Mouse (Mus musculus) left cerebral cortex, postnatal 14 days (tissue): ENCODE data around the gene Foxa1. TPM values are rescaled to one million over a fixed set of nuclear protein-coding genes. Genes with fewer than 3 reads are reported as not detected.

ENCODE experiments used
- DNase-seq, 2 experiments: peaks; one replicate each; pipeline ENCODE4 v3.0.0; 2021 to 2022; ENCODE audit warnings: low spot score in 2 of 2, mixed read lengths in 1 of 2
- intact Hi-C: fragments of 180-260 bp; cut with DNase I; formaldehyde crosslinking; loops from one replicate; pipeline ENCODE4 v1.15.1; 2025
- total RNA-seq, 2 experiments: library from RNA; stranded (reverse); gene quantifications; 2 replicates each; pipeline ENCODE4 v1.2.3; 2021

Gene Foxa1
- total RNA-seq, 2 experiments from 2014 or later, result not detected

GRCm38 (mm10) chr12:57542746-57543626 is 3.7 kb downstream of the Foxa1 start:
- no peak for DNase-seq
- intact Hi-C loops, result loop anchor here (5.0 to 10.0 kb wide), 5 partner anchors 261 to 1088 kb away; partner anchors contain the start of gene Nkx2-9

GRCm38 (mm10) chr12:57541931-57542745 is 4.6 kb downstream of the Foxa1 start:
- intact Hi-C loops, result loop anchor here (5.0 to 10.0 kb wide), 5 partner anchors 260 to 1087 kb away; partner anchors contain the start of gene Nkx2-9
- DNase-seq, result no peak

- intact Hi-C loops, result loop anchor here (5.0 to 10.0 kb wide), 5 partner anchors 259 to 1086 kb away; partner anchors contain the start of gene Nkx2-9
- DNase-seq, result no peak
Observed at GRCm38 (mm10) chr12:57541118-57541517, 5.6 kb downstream of the Foxa1 start.

GRCm38 (mm10) chr12:57539551-57539985 is 7.1 kb downstream of the Foxa1 start:
- no peak for DNase-seq
- intact Hi-C loops, result loop anchor here (5.0 kb wide), 1 partner anchor 852 kb away; no protein-coding TSS in a partner anchor

DNA sequence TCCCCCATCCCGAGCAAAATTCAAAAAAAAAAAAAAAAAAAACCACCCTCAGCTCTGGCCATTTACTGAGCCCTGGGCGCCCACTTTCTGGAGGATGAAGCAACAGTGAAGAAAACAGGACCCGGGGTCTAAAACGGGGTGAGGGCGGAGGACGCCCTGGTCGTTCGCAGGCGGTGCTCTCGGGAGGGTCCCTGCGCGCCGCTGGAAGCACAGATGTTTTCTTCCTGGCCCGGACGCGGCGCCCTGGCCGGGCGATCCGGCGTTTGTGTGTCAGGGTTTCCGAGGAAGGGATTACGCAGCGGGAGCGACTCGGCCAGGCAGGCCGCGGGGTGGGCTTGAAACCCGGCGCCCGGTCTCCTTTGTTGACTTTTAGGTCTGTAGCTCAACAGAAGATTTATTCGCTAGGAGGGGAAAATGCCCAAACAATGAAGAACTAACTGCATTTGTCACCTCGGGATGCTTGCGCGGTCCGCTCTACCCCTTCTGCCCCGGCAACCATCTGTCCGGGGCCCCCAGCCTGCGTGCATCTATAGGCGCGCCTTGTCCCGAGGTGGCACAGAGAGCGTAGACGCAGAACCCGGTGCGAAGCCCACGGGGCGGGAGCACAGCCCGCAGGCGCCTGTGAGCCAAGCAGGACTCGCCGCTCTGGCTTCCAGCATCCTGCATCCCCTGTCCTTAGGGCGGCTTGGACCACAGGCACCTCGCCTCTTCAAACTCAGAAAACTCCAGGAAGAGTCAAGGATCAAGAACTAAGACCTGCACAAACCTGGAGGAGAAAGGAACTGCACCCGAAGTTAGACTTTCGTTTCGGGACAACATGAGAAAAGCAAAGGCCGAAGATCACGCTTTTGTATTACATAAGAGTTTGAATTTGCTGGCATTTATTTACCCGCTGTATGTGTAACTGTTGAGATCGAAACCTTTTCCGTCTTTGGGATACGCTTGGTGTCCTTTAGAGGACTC is 7.8 kb downstream of the Foxa1 start:
- no peak for DNase-seq
- intact Hi-C loops, result loop anchor here (5.0 kb wide), 1 partner anchor 852 kb away; no protein-coding TSS in a partner anchor

DNA sequence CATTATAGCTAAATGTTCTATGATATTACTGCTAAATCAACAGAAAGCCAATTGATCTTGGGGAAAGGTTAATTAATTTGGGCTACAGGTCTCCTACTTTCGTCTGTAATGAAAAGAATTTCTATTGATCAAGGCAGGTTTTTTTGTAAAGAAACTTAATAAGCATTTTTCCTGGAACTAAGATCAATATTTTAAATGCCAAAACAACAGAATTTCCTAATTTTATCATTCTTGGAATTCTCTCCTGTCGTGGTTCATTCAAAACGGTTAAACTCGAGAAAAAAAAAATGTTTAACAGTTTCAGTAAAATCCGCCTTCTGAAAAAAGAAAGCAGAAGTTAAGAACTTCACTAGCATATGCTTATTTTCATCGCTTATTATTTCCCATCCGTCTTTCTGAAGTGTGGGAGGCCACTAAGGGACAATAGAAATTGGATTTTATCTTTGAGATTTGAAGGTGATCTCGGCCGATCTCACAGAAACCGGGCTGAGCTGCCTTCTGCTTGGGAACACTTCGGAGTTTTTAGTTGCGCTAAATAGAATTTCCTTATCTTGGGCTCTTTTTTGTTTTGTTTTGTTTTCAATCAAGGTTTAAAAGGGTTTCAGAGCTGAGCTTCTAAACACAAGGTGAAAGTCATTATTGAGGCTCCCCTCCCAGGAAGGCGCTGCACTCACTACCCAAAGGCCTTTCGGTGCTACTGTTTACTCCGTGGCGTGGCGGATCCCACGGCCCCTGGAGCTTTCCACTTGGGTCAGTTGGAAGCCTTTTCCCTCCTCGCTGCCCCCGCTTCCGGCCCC is 8.7 kb downstream of the Foxa1 start:
- intact Hi-C loops, result loop anchor here (5.0 kb wide), 1 partner anchor 851 kb away; no protein-coding TSS in a partner anchor

GRCm38 (mm10) chr12:57536909-57537670 is 9.6 kb downstream of the Foxa1 start:
- DNase-seq, result no peak
- intact Hi-C loops, result loop anchor here (5.0 kb wide), 1 partner anchor 850 kb away; no protein-coding TSS in a partner anchor

More for the DNA sequence above, 8.7 kb downstream of the Foxa1 start:
- no peak for DNase-seq

DNA sequence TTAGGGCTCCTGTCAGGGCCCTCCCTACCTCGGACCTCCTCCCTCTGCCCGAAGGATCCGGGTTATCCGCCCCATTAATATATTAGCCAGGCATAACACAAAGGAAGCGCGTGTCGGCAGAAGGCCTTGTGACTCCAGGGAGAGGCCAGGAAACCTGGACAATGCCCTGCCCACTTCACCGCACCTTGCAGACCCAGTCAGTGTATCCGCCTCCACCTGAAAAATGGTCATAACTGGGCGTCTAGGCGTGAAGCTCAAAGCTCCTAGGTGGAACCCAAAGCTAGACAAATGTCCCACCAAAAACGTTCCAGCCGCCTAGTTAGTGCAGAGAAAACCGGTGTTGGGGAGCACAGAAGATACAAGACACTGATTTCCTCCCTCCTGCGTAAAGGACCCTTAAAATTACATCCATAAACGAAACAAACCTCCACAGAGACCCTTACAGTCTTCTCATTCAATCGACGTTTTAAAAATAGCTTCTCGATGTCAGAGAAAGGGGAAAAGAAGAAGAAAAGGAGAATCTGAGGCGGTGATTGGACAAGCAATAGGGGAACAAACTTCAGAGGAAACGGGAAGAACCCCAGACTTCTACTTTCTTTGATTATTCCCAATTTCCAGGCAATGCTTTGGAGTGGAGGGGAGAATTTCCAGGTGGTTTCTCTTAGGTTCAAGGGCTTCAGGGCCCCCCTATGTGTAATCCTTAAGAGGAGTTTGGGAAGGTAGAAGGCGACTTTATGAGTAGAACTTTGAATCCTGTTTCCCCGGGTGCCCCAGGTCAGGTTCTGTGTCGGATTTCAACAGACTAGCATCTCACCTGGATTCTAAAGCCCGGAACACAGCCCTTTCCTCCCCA is 10.4 kb downstream of the Foxa1 start:
- intact Hi-C loops, result loop anchor here (5.0 kb wide), 1 partner anchor 849 kb away; no protein-coding TSS in a partner anchor
- DNase-seq, result no peak

- intact Hi-C loops, result loop anchor here (5.0 kb wide), 1 partner anchor 848 kb away; no protein-coding TSS in a partner anchor
- no peak for DNase-seq
Observed at GRCm38 (mm10) chr12:57534879-57535611, 11.7 kb downstream of the Foxa1 start.

DNA sequence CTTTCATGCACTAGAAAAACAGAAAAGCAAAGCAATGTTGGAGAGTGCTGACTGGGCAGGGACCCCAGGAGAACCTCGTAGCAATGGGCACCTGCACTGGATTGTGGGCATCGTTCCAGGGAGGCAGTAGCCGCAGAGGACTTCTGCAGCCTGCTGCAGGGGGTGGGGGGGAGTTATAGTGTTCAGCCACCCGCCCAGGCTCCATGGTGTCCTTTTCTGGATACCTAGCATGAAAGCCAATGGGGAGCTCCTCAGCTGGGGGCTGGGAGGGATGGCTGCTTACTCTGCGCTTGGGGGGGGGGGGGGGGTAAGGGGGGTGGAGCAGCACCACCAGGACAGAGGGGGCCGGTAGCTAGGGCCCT is 12.2 kb downstream of the Foxa1 start:
- no peak for DNase-seq
- intact Hi-C loops, result no loop called here

GRCm38 (mm10) chr12:57530474-57530873 is 16.2 kb downstream of the Foxa1 start:
- intact Hi-C loops, result no loop called here
- no peak for DNase-seq

DNA sequence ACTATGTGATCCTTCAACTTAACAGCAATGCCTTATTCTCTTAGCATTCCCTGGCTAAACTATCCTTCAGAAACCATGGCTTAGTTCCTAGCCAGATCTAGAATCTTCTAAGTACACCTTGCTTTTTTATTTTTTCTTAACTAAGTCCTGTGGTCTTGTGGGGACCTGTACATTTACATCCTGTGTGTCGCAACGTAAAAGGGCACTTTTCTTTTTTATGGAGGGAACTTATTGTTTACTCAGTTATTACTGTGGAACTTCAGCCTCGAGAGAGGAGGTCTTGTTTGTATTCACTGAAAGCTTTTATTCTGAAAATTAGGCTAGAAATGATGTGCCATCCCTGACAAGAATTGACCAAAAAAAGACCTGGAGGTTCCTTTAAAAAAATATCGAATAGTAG is 18.4 kb downstream of the Foxa1 start:
- intact Hi-C loops, result no loop called here
- no peak for DNase-seq

DNA sequence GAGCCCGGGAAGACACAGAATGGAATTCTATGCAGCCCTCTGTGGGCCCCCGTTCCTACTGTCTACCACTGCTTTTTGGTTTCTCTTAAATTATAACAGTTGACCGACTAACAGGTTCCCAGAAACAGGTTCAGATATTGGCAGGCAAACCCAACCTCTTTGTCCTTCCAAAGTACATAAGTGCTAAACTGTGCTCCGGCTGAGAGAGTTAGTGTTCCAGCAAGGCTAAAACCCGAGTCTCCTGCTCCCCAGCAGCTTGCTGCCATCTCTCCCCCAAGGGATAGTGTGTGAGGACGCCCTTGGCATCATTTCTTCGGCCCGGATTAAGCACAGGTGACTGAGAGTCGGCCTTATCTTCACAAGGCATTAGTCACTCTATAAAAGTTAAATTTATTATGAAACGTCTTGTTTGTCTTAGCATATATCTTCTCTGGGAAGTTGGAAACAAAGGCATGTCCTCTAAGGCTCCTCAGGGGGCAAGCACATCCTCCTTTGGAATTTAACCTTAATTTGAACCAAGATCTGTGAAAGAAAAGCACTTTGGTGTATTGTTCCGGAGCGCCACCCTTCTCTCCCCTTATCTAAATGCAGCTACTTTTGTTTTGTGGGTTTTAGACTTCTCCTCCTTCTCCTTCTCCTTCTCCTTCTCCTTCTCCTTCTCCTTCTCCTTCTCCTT is 30.9 kb downstream of the Foxa1 start:
- intact Hi-C loops, result no loop called here

DNA sequence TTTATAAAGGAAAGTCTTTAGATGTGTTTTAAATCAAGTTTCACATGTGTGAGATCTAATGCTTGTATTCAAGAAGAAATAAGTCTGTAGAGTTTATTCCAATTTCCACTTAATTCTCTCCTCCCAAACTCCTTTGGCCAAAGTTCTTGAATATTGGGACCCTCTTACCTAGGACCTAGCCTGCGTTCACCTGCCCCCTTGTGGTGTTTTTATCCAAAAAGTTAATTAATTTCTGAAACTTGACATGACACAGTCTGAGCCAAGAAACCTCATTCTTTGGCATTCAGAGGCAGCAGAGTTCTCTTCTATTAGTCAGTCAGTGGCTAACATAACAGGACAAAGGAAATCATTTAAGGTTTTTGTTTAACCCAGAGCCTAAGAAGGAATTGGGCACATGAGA is 32.2 kb downstream of the Foxa1 start:
- intact Hi-C loops, result no loop called here
- no peak for DNase-seq

More for the DNA sequence above, 30.9 kb downstream of the Foxa1 start:
- DNase-seq, result no peak

- no peak for DNase-seq
- intact Hi-C loops, result no loop called here
Observed at GRCm38 (mm10) chr12:57511560-57511959, 35.2 kb downstream of the Foxa1 start.
